8 mouse cellular contexts compared by ENCODE assay signal in the genomic region with DNA sequence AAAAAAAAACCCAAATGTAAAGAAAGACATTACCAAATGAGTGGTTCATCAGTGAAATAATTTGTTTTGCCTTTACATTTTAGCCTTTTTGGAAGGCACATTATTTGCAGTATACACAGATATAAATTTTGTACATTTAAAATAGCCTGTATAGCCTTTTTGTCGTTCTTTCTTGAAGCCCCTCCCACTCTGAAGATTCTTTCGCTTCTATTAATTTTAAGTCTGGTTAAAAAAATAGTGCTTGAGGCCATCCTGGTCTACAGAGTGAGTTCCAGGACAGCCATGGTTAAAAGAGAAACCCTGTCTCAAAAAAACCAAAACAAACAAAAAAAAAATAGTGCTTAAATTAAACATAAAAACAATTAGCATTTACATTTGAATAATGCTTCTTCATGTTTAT. TPM values are rescaled to one million over a fixed set of nuclear protein-coding genes. Genes with fewer than 3 reads are reported as not detected.
DNase-seq lines count a peak whose midpoint lies in the region; ATAC-seq and TF ChIP-seq lines count a peak whose summit lies in the region.

No protein-coding gene starts in this region.

- DNase-seq in cerebellum, adult 9-10 months, result peak; percentile 57
- DNase-seq in cerebellum, postnatal 4 days (ENCODE audit: low spot score in 2 of 2), result no peak
- no peak for DNase-seq in stomach, postnatal 0 days (ENCODE audit: low spot score)
- DNase-seq in cerebellum, adult 18-20 months, result no peak
- DNase-seq in layer of hippocampus, adult 9-11 months, result no peak

- peak overlapping the region; percentile 70 for H3K4me2 ChIP-seq in limb, embryonic 13.5 days (replicated peaks)
- peak overlapping the region; percentile 63 for H3K4me2 ChIP-seq in stomach, postnatal 0 days (replicated peaks; ENCODE audit: low read depth)

- no peak overlapping the region for H3K27ac ChIP-seq in limb, embryonic 13.5 days
- peak overlapping the region; percentile 98; the same call in 1 of the 2 replicates for H3K27ac ChIP-seq in stomach, postnatal 0 days (replicated peaks)

- H3K4me1 ChIP-seq in megakaryocyte, embryonic 14.5 days, result peaks cover 55% of the 10 kb centered on the region
- peaks cover 9% of the 10 kb centered on the region for H3K4me1 ChIP-seq in limb, embryonic 13.5 days
- H3K4me1 ChIP-seq in stomach, postnatal 0 days (replicated peaks; ENCODE audit: control insufficient read depth, insufficient read depth), result 0 out of 2 replicates have a peak, but pooled peaks cover 2% of the 10 kb centered on the region

- TF ChIP-seq EP300 in stomach, postnatal 0 days (optimal IDR thresholded peaks at IDR 0.05), result no peak

- ATAC-seq in megakaryocyte, adult 5-6 weeks (ENCODE audit: poor library complexity, severe bottlenecking), result no peak
- ATAC-seq in limb, embryonic 13.5 days (ENCODE audit: low FRiP score, low read depth), result no peak
- no peak for ATAC-seq in stomach, postnatal 0 days (ENCODE audit: low FRiP score, low TSS enrichment)

- no peaks in the 10 kb centered on the region for H3K9me3 ChIP-seq in megakaryocyte, embryonic 14.5 days
- H3K9me3 ChIP-seq in limb, embryonic 13.5 days, result no peaks in the 10 kb centered on the region
- no peaks in the 10 kb centered on the region for H3K9me3 ChIP-seq in stomach, postnatal 0 days (ENCODE audit: control insufficient read depth, low read length)

- no peaks in the 10 kb centered on the region for H3K27me3 ChIP-seq in megakaryocyte, embryonic 14.5 days (replicated peaks)
- H3K27me3 ChIP-seq in limb, embryonic 13.5 days, result no peaks in the 10 kb centered on the region
- no peaks in the 10 kb centered on the region for H3K27me3 ChIP-seq in stomach, postnatal 0 days (ENCODE audit: control insufficient read depth, insufficient read depth, low read length)

- 26% methylated on average over 2 of the region's 2 CpGs for WGBS in limb, embryonic 13.5 days
- WGBS in stomach, postnatal 0 days, result 11% methylated on average over 2 of the region's 2 CpGs

- no peak overlapping the region for H3K9ac ChIP-seq in limb, embryonic 13.5 days
- H3K9ac ChIP-seq in stomach, postnatal 0 days (ENCODE audit: low read length), result no peak overlapping the region

- peaks cover 3% of the 10 kb centered on the region for H3K36me3 ChIP-seq in megakaryocyte, embryonic 14.5 days (replicated peaks; ENCODE audit: low read length)
- H3K36me3 ChIP-seq in limb, embryonic 13.5 days, result no peaks in the 10 kb centered on the region
- no peaks in the 10 kb centered on the region for H3K36me3 ChIP-seq in stomach, postnatal 0 days (ENCODE audit: control insufficient read depth, insufficient read depth, low read length)

- H3K4me3 ChIP-seq in megakaryocyte, embryonic 14.5 days (replicated peaks), result peak overlapping the region; percentile 97
- peak overlapping the region; percentile 77 for H3K4me3 ChIP-seq in limb, embryonic 13.5 days
- H3K4me3 ChIP-seq in stomach, postnatal 0 days (ENCODE audit: low read depth, low read length), result peak overlapping the region; percentile 73

- TF ChIP-seq CTCF in stomach, postnatal 0 days (IDR thresholded peaks at IDR 0.05; ENCODE audit: low read depth), result no peak

RNA-seq across cellular contexts. Expression of a gene that starts 14.8 kb away (rescaled TPM):
- polyA plus RNA-seq in megakaryocyte, embryonic 14.5 days (2012; ENCODE audit: insufficient read depth, low replicate concordance), result not detected in 2 replicates
- total RNA-seq in megakaryocyte, adult 5-6 weeks (2015), result not detected in 2 replicates
- total RNA-seq in megakaryocyte, adult 5-6 weeks (2017), result 0.11 TPM in 1 of 2 replicates, not detected in the other
- 0.09 TPM in 1 of 2 replicates, not detected in the other for polyA plus RNA-seq in limb, embryonic 13.5 days (2015; fragmentation: Nextera tagmentation; extraction: Ambion mirVana)
- 0.05 and 0.06 TPM in 2 replicates for polyA plus RNA-seq in stomach, postnatal 0 days (2015; fragmentation: Nextera tagmentation; extraction: Ambion mirVana)

RNA-seq across cellular contexts. Expression of a gene that starts 32.0 kb away (rescaled TPM):
- polyA plus RNA-seq in megakaryocyte, embryonic 14.5 days (2012; ENCODE audit: insufficient read depth, low replicate concordance), result 2.2 and 7.1 TPM in 2 replicates
- total RNA-seq in megakaryocyte, adult 5-6 weeks (2015), result 47.2 and 57.6 TPM in 2 replicates
- 43.5 and 58.5 TPM in 2 replicates for total RNA-seq in megakaryocyte, adult 5-6 weeks (2017)
- polyA plus RNA-seq in limb, embryonic 13.5 days (2015; fragmentation: Nextera tagmentation; extraction: Ambion mirVana), result 13.8 and 15.0 TPM in 2 replicates
- polyA plus RNA-seq in stomach, postnatal 0 days (2015; fragmentation: Nextera tagmentation; extraction: Ambion mirVana), result 7.6 and 8.3 TPM in 2 replicates
